Mouse (Mus musculus) heart, adult 2 months (tissue): Measurements from ENCODE around the gene Zgrf1. TPM values are rescaled to one million over a fixed set of nuclear protein-coding genes. Genes with fewer than 3 reads are reported as not detected.

Source experiments
- DNase-seq, 2 experiments: peaks; one replicate each; pipeline ENCODE4 v3.0.0; 2021
- H3K27ac ChIP-seq: fragments of 200-600 bp; 2 replicates; pipeline ENCODE4 v1.8.1; 2022
- H3K27me3 ChIP-seq: fragments of 200-500 bp; 2 replicates; pipeline ENCODE4 v1.6.1; 2012; ENCODE audit warnings: mild to moderate bottlenecking, low read length, inconsistent platforms, mixed read lengths; ENCODE audit not compliant: control insufficient read depth, insufficient read depth
- H3K36me3 ChIP-seq: fragments of 200-500 bp; 2 replicates; pipeline ENCODE4 v1.6.1; 2012; ENCODE audit warnings: low read length, inconsistent platforms; ENCODE audit not compliant: control insufficient read depth, insufficient read depth
- H3K4me1 ChIP-seq: fragments of 200-500 bp; 2 replicates; pipeline ENCODE4 v1.6.1; 2011; ENCODE audit warnings: low read length; ENCODE audit not compliant: control insufficient read depth, insufficient read depth
- H3K4me3 ChIP-seq: fragments of 200-600 bp; 2 replicates; pipeline ENCODE4 v1.8.1; 2022
- H3K79me2 ChIP-seq: fragments of 200-500 bp; replicated peaks from 2 replicates; pipeline ENCODE4 v1.6.1; 2012; ENCODE audit warnings: mild to moderate bottlenecking, inconsistent platforms, low read length, moderate library complexity, mixed read lengths; ENCODE audit not compliant: control insufficient read depth, insufficient read depth
- H3K9ac ChIP-seq: fragments of 200-500 bp; 2 replicates; pipeline ENCODE4 v1.6.1; 2012; ENCODE audit warnings: low read depth, mild to moderate bottlenecking, control low read depth, inconsistent platforms, low read length, mixed read lengths
- CTCF ChIP-seq: fragments of 200-600 bp; IDR thresholded peaks from 2 replicates; pipeline ENCODE4 v1.8.1; 2022; ENCODE audit warnings: antibody characterized with exemption, mild to moderate bottlenecking, moderate library complexity
- EP300 ChIP-seq: fragments of 200-500 bp; IDR thresholded peaks from 2 replicates; pipeline ENCODE4 v1.6.1; 2011; ENCODE audit warnings: low read depth, low read length, control low read depth; ENCODE audit not compliant: insufficient read depth
- POLR2A ChIP-seq: fragments of 200-500 bp; IDR thresholded peaks from 2 replicates; pipeline ENCODE4 v1.6.1; 2011; ENCODE audit warnings: mild to moderate bottlenecking, low read depth, low read length, control low read depth; ENCODE audit not compliant: insufficient read depth
- WGBS: fragments of 180-500 bp; shearing (Covaris S2); methylation state at CpG from one replicate; pipeline ENCODE4 v1.1.7; 2018; 5-methylcytosine and 5-hydroxymethylcytosine counted together
- intact Hi-C: fragments of 180-260 bp; cut with DNase I; formaldehyde crosslinking; loops from one replicate; pipeline ENCODE4 v1.15.1; 2025
- polyA plus RNA-seq: library from polyadenylated mRNA; depleted of rRNA; stranded (reverse); fragments of >200 nt; gene quantifications from 2 replicates; pipeline ENCODE4 v1.2.3, GENCODE M21; 2012
- total RNA-seq, 2 experiments: library from RNA; stranded (reverse); gene quantifications; 2 replicates each; pipeline ENCODE4 v1.2.3; 2021

Gene Zgrf1
- total and polyA plus RNA-seq, 3 experiments, result 0.27 to 0.66 (median 0.47) TPM

- Histone ChIP-seq H3K27me3 (no peaks in the 10 kb centered on the region), H3K79me2 (no peaks in the 10 kb centered on the region), H3K4me1 (no peaks in the 10 kb centered on the region; the same call in 1 of the 2 replicates), H3K9ac (no peak overlapping the region), H3K27ac (no peak overlapping the region), H3K36me3 (no peaks in the 10 kb centered on the region), H3K4me3 (peak overlapping the region; percentile 26; the same call in 1 of the 2 replicates)
- WGBS, result 54% methylated on average over 4 of the region's 4 CpGs
- DNase-seq, result peak; percentile 18 to 31
- intact Hi-C loops, result loop anchor here (2.0 to 5.0 kb wide), 2 partner anchors 190 to 375 kb away; no protein-coding TSS in a partner anchor
- TF ChIP-seq CTCF, result peak; percentile 83
- no peak for TF ChIP-seq POLR2A
- TF ChIP-seq EP300, result no peak
These were observed 19.3 kb downstream of the Zgrf1 start for GRCm38 (mm10) chr3:127572557-127572956.

- DNase-seq, result no peak
- no peaks in the 10 kb centered on the region for H3K36me3 ChIP-seq
- TF ChIP-seq EP300 (no peak), CTCF (no peak), POLR2A (no peak)
- 92% methylated on average over 1 of the region's 1 CpGs for WGBS
- H3K27ac ChIP-seq, result no peak overlapping the region
- H3K4me1 ChIP-seq, result no peaks in the 10 kb centered on the region
- intact Hi-C loops, result no loop called here
- no peak overlapping the region for H3K4me3 ChIP-seq
- H3K9ac ChIP-seq, result no peak overlapping the region
- no peaks in the 10 kb centered on the region for H3K79me2 ChIP-seq
- H3K27me3 ChIP-seq, result no peaks in the 10 kb centered on the region
These were observed 43.8 kb downstream of the Zgrf1 start for GRCm38 (mm10) chr3:127597136-127597535.

- Histone ChIP-seq H3K4me3 (no peak overlapping the region), H3K27me3 (no peaks in the 10 kb centered on the region), H3K4me1 (no peaks in the 10 kb centered on the region), H3K9ac (no peak overlapping the region), H3K79me2 (no peaks in the 10 kb centered on the region), H3K27ac (no peak overlapping the region), H3K36me3 (no peaks in the 10 kb centered on the region)
- intact Hi-C loops, result no loop called here
- DNase-seq, result no peak
- WGBS, result 89% methylated on average over 2 of the region's 2 CpGs
- TF ChIP-seq POLR2A (no peak), CTCF (peak; percentile 65)
These were observed 54.8 kb downstream of the Zgrf1 start for GRCm38 (mm10) chr3:127608109-127608508.

GRCm38 (mm10) chr3:127625296-127625695 is 72.0 kb downstream of the Zgrf1 start:
- TF ChIP-seq EP300 (no peak), CTCF (peak; percentile 96)
- WGBS, result 2% methylated on average over 36 of the region's 36 CpGs
- no peaks in the 10 kb centered on the region for H3K79me2 ChIP-seq
- intact Hi-C loops, result loop anchor here (2.0 to 5.0 kb wide), 2 partner anchors 138 to 322 kb away; no protein-coding TSS in a partner anchor
- no peak overlapping the region for H3K27ac ChIP-seq
- peak; percentile 66 to 83 for DNase-seq
- peaks cover 24% of the 10 kb centered on the region for H3K27me3 ChIP-seq
- peak overlapping the region; percentile 9; the same call in 1 of the 2 replicates for H3K4me3 ChIP-seq
- no peak overlapping the region for H3K9ac ChIP-seq
- H3K36me3 ChIP-seq, result no peaks in the 10 kb centered on the region
- no peaks in the 10 kb centered on the region; the same call in 1 of the 2 replicates for H3K4me1 ChIP-seq

GRCm38 (mm10) chr3:127625701-127626399 is 72.6 kb downstream of the Zgrf1 start:
- DNase-seq, result peak; percentile 17 to 40
- no peaks in the 10 kb centered on the region for H3K36me3 ChIP-seq
- 5% methylated on average over 28 of the region's 28 CpGs for WGBS
- no peak overlapping the region for H3K27ac ChIP-seq
- TF ChIP-seq POLR2A (no peak), EP300 (no peak), CTCF (no peak)
- no peaks in the 10 kb centered on the region for H3K79me2 ChIP-seq
- peak overlapping the region; percentile 9; the same call in 1 of the 2 replicates for H3K4me3 ChIP-seq
- peaks cover 25% of the 10 kb centered on the region for H3K27me3 ChIP-seq
- H3K4me1 ChIP-seq, result no peaks in the 10 kb centered on the region; the same call in 1 of the 2 replicates
- H3K9ac ChIP-seq, result no peak overlapping the region
- intact Hi-C loops, result loop anchor here (2.0 to 5.0 kb wide), 2 partner anchors 137 to 321 kb away; no protein-coding TSS in a partner anchor

- TF ChIP-seq POLR2A, result no peak
- no peak for TF ChIP-seq EP300
- TF ChIP-seq CTCF, result no peak
- Histone ChIP-seq H3K4me3 (no peak overlapping the region), H3K9ac (no peak overlapping the region), H3K36me3 (no peaks in the 10 kb centered on the region), H3K27ac (no peak overlapping the region), H3K79me2 (no peaks in the 10 kb centered on the region), H3K4me1 (no peaks in the 10 kb centered on the region; the same call in 1 of the 2 replicates), H3K27me3 (peaks cover 27% of the 10 kb centered on the region)
- no peak for DNase-seq
- WGBS, result 16% methylated on average over 3 of the region's 3 CpGs
- intact Hi-C loops, result loop anchor here (5.0 kb wide), 1 partner anchor 321 kb away; no protein-coding TSS in a partner anchor
These were observed 73.2 kb downstream of the Zgrf1 start for GRCm38 (mm10) chr3:127626524-127626923.
